Mouse (Mus musculus) layer of hippocampus, postnatal 14 days (tissue): Measurements from ENCODE around the gene Slc35c2. TPM values are rescaled to one million over a fixed set of nuclear protein-coding genes. Genes with fewer than 3 reads are reported as not detected.
A peak's percentile ranks its signal among the peaks of the same experiment; 100 is the strongest.

Source experiments
- DNase-seq, 2 experiments: peaks; one replicate each; pipeline ENCODE4 v3.0.0; 2021 to 2022; ENCODE audit warnings: low spot score in 2 of 2, mixed read lengths in 1 of 2
- total RNA-seq, 2 experiments: library from RNA; stranded (reverse); gene quantifications; 2 replicates each; pipeline ENCODE4 v1.2.3; 2021

Gene Slc35c2
- total RNA-seq, 2 experiments from 2014 or later = 76.0 to 81.1 TPM

- no peak for DNase-seq
These were observed 26.5 kb upstream of the Slc35c2 start for GRCm38 (mm10) chr2:165314197-165314596.

- no peak for DNase-seq
These were observed 24.7 kb upstream of the Slc35c2 start for GRCm38 (mm10) chr2:165312381-165312780.

DNA sequence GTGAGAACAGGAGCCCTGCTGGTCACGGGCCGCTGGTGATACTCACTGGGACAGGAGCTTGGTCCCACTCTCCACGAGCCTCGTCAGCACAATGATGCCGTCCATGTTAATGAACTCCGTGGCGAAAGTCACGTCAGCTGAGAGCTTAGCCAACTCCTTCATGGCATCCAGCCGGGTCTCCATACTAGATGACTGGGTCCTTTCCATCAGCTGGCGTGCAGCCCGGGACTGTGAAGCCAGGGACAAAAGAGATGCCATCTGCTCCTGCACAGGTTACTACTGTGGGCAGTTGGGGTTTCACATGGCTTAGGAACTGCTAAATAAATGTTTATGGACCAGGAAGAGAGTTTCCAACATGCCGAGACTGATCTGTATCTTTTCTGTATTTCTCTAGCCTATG is 23.9 kb upstream of the Slc35c2 start:
- DNase-seq = no peak

- no peak for DNase-seq
These were observed 23.3 kb upstream of the Slc35c2 start for GRCm38 (mm10) chr2:165310818-165311425.

GRCm38 (mm10) chr2:165307801-165308200 is 20.1 kb upstream of the Slc35c2 start:
- DNase-seq = no peak

GRCm38 (mm10) chr2:165305438-165305837 is 17.8 kb upstream of the Slc35c2 start:
- no peak for DNase-seq

DNA sequence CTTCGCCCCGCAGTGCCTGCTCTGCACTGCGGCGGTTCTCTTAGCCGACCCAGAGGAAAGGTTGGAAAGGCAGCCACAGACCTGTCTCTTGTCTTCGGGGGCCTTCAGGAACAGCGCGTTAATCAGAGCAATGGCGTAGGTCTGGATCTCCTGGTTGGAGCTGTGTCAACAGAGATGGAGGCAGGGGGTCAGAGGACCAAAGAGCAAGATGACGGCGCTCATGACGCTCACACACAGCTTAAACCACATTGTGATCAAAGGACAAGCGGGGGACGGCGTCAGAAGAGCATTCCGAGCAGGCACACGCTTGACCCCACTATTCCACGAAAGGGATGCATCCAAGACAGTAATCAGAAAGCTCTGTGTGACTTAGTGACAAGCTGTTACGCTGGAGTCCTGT is 17.1 kb upstream of the Slc35c2 start:
- no peak for DNase-seq

GRCm38 (mm10) chr2:165303354-165304012 is 15.8 kb upstream of the Slc35c2 start:
- DNase-seq = no peak

- DNase-seq = no peak
These were observed 13.7 kb upstream of the Slc35c2 start for GRCm38 (mm10) chr2:165301409-165301808.

DNA sequence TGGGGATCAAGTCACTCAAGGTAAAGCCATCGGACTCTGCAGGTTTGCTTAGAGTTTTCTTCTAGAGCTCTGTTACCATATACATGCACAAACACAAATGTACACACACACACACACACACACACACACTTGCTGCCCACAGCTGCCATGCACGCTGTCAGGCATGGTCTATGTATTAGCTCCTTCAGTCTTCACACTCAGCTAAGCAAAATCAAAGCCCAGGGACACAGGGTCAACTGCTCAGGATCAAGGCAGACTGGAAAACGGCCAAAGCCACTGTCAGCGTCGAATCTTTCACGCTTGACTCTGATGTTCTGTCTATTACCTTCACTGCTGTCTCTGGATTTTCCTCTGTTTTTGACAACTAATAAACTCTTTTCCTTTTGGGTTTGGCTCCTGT is 13.2 kb upstream of the Slc35c2 start:
- DNase-seq = no peak

GRCm38 (mm10) chr2:165300424-165300823 is 12.8 kb upstream of the Slc35c2 start:
- DNase-seq = peak in 1 of 2 experiments; percentile 58

GRCm38 (mm10) chr2:165297429-165297828 is 9.8 kb upstream of the Slc35c2 start:
- DNase-seq = no peak

DNA sequence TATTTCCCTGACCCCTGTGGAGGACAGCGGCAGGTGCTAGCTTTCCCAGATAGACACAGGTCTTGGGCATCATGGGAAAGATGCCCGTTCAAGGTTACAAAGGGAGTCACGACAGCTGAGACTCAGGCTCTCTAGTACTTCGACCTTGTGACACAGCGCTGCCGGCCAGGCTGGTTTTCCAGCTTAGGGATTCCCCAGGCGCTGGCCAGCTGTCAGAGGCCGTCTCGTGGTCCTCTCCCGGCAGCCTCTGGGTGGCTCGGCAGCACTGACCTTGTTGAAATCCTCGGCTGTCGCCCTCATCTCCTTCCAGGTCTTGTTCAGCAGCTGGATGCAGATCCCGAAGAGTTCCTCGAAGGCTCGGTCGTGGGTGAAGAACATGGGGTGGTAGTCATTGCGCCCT is 8.9 kb upstream of the Slc35c2 start:
- no peak for DNase-seq

- peak; percentile 95 to 97 for DNase-seq
These were observed 804 bp upstream of the Slc35c2 start for GRCm38 (mm10) chr2:165288315-165289031.

- peak in 1 of 2 experiments; percentile 50 for DNase-seq
These were observed 1.1 kb downstream of the Slc35c2 start for GRCm38 (mm10) chr2:165286361-165287201.

GRCm38 (mm10) chr2:165285621-165286020 is 2.0 kb downstream of the Slc35c2 start:
- no peak for DNase-seq

DNA sequence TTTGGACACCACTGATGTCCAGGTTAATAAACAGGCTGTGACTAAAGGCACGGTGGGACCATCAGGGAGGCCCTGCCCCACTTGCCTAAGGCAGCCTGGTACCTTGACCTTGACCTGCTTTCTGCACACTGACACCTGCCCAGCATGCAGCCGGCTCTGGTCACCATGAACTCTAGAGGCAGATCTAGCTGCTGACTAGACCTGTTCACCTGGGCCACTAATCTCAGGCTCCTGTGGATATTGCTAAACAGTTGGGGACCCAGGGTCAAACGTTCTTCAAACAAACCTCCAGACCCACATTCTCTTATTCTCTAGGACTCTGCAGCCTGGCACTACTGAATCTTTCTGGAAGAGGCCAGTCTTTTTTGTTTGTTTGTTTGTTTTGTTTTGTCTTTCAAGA is 2.6 kb downstream of the Slc35c2 start:
- DNase-seq = no peak

DNA sequence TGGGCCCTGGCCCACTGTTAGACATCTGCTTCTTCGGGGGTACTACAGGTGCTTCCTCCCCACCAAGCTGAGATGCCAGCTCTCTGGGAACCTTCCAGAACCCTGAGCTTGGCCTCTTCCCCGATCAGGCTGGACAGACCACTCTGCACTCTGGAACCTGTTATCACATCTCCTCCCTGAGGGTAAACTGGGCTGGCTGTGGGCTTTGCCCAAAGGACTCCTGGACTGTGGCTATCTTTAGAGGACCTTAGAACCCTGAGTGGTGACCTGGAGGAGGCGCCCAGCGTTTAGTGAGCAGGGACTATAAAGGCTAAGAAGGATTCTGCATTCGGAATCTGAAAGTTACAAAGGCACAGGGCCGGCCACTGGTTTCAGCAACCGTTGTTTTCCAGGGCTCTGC is 3.3 kb downstream of the Slc35c2 start:
- no peak for DNase-seq

DNA sequence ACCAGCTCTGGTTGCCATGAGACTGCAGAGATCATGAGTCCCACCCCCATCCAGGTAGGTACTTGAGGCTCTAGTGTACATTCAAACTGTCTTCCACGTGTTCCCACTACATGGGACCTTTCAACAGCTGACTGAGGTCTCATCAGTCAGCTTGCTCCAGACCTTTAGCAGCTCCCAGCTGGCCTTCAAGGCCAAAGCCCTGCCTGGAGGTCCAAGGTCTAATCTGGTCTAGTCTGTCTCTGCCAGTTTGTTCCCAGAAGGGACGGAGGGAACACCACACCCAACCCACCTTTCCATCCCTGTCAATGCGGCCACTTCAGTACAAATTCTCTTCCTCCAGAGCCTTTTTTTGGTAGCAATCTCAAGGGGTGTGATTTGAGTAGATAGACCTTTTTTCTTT is 4.0 kb downstream of the Slc35c2 start:
- no peak for DNase-seq

DNA sequence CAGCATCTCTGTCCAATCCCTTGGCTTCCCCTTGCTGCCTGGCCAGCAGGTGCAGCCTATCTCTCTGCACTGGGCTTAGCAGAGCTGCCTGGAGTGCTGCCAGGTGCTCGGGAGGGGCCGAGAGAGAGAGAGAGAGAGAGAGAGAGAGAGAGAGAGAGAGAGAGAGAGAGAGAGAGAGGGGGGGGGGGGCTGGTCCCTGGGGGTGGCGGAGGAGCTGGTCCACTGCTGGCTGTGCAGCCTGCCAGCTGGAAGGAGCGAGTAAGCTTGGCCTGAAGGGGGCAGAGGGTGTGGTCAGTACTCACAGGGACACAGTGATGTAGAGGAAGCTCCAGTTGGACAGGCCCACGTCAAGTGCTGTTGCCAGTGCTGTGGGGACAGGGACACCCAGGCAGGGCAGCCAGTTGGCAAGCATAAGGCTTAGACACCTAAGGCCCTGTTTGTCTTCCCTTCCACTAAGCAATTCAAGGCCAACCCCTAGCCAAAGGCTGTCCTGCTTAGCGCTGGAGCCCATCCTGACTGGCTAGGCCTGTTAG is 5.8 kb downstream of the Slc35c2 start:
- no peak for DNase-seq

DNA sequence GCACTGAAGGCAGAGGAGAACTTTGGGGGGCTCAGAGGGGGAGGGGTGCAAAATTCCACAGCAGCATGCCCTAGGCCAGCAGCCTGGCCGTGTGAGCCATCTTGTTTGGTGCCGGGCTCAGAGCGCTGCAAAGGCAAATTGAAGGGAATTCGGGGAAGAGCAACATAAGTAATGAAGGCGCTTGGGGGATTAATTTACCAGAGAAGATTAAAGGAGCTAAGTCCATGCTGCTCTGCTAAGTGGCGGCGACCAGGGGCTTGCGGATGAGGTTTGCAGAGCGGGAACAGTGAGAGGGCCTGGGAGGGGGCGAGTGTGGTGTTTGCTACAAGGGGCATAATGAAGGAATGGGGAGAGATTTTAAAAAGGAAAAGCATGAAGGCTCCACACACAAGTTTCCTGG is 8.3 kb downstream of the Slc35c2 start:
- DNase-seq = no peak
